Mouse (Mus musculus) mature B cell (primary cell): Measurements from ENCODE around the gene Zfp385c.
"Not testable (repeated sequence)": the region's sequence is repeated elsewhere in the genome, so short reads cannot be mapped to it uniquely, and the experiment has no call there.

Source experiments
- in situ Hi-C: fragments of 300-500 bp; cut with MboI; formaldehyde crosslinking; loops from 2 replicates; pipeline ENCODE4 v1.14.3; 2019

The Zfp385c gene

GRCm38 (mm10) chr11:100690389-100690788 is 1.9 kb downstream of the Zfp385c start:
- in situ Hi-C loops, result no loop called here

DNA sequence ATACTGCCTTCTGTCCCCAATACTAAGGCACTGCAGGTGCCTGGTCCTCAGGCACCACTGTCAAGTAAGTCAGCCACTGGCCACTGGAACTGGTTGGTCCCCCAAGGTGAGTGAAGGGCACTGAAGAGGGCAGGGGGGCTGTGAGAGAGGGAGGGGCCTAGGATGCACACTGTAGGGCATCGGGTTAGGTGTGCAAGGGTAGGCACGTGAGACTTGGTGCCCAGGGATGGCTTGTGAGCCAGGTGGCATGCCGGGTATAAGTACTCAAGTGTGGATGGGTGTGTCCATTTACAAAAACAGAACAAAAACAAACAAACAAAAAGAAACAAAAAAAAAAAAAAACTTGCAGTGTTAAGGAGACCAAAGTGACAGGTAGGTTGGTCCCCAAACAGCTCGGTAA is 3.8 kb downstream of the Zfp385c start:
- in situ Hi-C loops, result no loop called here

GRCm38 (mm10) chr11:100687265-100687664 is 5.0 kb downstream of the Zfp385c start:
- in situ Hi-C loops, result no loop called here

DNA sequence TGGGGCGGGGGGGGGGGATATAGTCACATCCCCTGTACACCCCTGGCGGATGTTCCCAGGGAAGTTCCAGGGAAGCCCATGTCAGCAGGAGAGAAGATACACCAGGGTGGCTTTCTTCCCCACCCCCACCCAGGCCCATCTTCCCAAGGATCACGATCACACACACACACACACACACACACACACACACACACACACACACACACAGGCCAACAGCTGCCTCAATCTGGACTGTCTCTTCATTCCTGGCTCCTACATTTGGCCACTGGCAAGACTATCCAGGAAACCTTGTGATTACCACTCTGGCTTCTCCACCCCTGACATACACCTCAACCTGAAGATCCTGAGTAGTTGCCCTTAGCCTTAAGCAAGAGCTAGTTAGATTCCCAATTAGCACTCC is 6.9 kb downstream of the Zfp385c start:
- in situ Hi-C loops, result no loop called here

GRCm38 (mm10) chr11:100684084-100684483 is 8.2 kb downstream of the Zfp385c start:
- in situ Hi-C loops, result no loop called here

GRCm38 (mm10) chr11:100682526-100682925 is 9.7 kb downstream of the Zfp385c start:
- in situ Hi-C loops, result no loop called here

DNA sequence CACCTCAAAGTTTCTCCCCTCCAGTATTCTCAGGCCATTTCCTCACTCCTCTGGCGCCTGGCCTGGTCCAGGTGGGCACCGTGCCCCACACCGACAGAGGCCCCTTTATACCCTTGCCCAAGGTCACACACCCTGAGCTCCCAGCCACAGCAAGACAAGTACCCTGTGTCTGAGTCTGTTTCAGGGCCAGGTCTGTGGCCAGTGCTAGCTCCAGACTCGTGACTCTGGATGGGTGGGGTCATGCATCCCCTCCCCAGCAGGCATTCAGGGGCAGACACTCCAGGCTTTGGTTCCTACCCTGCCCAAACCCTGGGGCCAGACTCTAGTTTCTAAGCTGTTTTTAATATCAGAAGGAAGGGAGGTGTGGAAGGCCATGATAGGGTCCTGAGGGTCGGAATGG is 10.4 kb downstream of the Zfp385c start:
- in situ Hi-C loops, result no loop called here

DNA sequence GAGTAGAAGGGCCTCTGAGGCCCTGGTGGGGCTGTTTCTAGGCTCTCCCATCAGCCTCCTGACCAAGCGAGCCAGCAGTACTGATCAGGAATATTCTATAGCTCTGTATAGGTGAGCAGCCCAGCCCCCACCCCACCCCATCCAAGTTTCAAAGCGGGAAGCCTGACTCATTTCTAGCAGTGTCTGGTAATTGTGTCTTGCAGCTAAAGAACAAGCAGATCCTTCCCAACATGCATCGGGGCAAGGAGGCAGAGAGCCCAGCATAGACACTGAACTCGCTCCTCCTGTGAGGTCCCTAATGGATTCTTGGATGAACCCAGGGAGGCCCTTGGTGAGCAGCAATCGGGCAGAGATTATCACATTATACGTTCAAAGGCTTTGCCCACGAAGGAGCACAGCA is 14.4 kb downstream of the Zfp385c start:
- in situ Hi-C loops, result no loop called here

GRCm38 (mm10) chr11:100673169-100673568 is 19.1 kb downstream of the Zfp385c start:
- in situ Hi-C loops, result no loop called here

- in situ Hi-C loops, result no loop called here
These were observed 20.3 kb downstream of the Zfp385c start for GRCm38 (mm10) chr11:100671956-100672355.

GRCm38 (mm10) chr11:100671049-100671448 is 21.2 kb downstream of the Zfp385c start:
- in situ Hi-C loops, result no loop called here

DNA sequence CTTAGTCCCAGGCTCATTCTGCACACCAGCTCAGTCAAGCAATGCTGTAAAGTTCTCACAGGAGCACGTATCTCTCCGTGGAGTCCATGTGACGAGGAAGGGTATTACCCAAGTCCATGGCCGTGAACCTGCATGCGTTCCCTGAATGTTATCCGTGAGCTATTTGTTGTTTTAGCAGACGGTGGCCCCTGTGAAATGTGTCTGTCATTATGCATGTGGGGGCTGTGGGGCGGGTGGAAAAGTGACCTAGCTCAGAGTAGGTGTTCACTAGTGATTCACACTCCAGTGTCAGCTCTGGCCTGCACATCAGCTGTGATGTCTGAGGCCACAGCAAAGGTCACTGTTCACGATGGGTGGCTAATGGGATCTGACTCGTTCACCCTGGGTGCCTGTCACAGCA is 32.4 kb downstream of the Zfp385c start:
- in situ Hi-C loops, result no loop called here

- in situ Hi-C loops, result no loop called here
These were observed 35.8 kb downstream of the Zfp385c start for GRCm38 (mm10) chr11:100656458-100656857.

- in situ Hi-C loops, result not testable (repeated sequence)
These were observed 36.7 kb downstream of the Zfp385c start for GRCm38 (mm10) chr11:100655589-100655988.

DNA sequence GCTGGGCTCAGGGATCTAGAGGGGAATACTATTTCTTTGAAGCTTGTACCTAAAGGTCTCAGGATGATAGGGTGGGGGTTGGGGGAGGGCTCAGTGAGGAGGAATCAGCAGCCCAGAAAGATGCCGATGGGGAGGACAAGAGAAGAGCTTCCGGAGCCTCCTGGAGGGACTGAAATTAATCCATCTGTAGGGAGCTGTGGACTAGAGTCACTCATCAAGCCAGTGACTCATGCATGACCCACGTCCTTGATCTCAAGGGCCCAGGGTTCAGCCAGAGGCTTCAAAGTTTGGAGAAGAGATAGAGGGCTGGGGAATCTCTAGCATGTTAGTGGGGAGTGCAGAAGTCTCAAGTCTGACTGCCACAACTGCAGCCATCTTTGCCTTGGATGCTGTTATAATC is 40.5 kb downstream of the Zfp385c start:
- in situ Hi-C loops, result no loop called here

DNA sequence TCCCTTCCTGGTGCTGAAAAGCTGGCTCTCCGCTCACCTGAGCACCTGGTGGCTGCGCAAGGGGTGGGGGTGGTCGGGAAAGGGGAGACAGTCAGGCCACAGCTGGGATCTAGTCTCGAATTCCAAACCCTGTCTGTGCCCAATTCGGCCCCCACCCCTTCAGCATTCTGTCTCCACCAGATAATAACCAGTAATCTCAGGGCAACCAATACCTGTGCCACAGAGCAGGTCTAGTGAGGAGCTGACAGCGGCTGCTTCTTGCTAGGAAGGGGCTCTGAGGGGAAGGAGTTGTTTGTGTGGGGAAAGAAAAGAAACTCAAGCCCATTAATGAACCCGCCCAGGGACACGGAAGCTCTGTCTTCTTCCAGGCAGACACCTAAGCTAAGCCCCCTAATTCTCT is 41.0 kb downstream of the Zfp385c start:
- in situ Hi-C loops, result no loop called here

DNA sequence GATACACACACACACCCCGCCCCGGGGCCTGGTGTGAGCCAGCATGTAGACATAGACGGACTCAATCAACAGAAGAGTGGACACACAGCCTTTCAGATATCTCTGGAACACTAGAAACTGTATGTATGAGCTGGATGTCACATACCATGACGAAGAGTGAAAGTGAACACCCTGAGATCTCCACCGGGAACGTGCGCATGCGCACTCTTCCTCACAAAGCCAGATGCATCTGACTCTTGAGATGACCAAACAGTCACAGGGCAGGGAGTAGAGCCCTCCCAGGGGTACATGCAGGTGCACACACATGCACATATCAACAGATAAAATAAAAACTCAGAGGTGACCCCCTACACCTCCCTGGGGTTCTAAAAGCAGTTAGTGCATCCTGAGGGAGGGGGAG is 43.9 kb downstream of the Zfp385c start:
- in situ Hi-C loops, result no loop called here

GRCm38 (mm10) chr11:100646265-100646664 is 46.0 kb downstream of the Zfp385c start:
- in situ Hi-C loops, result no loop called here

DNA sequence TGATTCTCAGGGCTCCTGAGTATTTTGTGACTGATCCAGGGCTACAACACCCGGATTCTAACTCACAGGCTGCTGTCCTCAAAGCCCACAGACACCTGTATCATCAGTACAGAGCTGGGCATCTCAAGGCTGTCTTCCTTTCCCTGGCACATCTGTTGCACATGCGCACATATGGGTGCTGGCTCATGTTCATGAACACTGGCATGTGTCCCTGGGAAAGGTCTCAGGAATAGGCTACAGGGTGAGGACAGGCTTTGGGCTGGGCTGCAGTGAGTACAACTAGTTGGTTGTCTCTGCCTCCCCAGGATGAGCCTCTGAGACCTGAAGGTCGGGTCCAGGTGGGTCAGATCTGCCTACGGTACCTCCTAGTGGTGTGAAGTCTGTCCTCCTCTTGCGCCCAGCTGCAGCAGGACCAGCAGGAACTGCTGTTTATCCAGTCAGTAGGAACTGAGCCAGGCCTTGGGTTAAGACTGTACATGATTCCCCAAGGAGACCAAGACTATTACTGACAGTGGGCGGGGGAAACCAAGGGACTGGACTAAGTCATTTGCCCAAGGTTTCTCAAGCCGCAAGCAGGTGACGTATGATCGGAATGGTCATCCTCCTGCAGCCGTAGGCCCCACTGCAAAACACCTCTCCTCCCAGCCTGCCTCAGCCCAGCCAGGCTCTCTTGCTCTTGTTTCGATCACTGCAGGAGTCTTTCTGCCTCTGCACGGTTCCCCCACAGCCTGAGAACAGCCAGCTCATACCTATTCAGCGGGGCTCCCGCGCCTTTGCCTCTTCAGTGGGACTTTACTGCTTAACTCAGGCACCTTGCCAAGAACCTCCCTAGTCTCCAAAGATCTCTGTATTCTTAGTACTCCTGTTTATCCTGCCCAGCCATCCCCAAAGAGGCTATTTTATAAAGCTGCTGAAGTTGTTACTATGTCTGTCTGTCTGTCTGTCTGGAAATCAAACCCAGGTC is 48.4 kb downstream of the Zfp385c start:
- in situ Hi-C loops, result no loop called here

- in situ Hi-C loops, result no loop called here
These were observed 51.9 kb downstream of the Zfp385c start for GRCm38 (mm10) chr11:100640159-100640906.

DNA sequence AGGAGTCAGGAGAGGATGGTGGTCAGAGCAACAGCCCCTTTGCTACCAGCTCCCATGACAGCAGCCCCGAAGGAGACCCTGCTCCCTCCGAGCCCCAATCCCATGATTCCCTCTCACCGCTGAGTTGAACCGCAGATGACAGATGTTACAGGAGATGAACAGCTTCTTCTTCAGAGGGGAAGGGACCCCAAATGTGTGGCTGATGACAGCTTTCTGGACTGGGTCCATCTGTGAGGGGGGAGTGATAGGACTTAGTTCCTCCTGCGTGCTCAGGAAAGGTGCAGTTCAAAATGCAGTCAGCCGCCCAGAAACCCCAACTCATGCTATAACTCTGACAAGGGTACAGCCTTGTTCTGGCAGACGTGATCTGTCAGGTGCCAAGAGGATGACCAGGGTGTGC is 57.7 kb downstream of the Zfp385c start:
- in situ Hi-C loops, result no loop called here

DNA sequence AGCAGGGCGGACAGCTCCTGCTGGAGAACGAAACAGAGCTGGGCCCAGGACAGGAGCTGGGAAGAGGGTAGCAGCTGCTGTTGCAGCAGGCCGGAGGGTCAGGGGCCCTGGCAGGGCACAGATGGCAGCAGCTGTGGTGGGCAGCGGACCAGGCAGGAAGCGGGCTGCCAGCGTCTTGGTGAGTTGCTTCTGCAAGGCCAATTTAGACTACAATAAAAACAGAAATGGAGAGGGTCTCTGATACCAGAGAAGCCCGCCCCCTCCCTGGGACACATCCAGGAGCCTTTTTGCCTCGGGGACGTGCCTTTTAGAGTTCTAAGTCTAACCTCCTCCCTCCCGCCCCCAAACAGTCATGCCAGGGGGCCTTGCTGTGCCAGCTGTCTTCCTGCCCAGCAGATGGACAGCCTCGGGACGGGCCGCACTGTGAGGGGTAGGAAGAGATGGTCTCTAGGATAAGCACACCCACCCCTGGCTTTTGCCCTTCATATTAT is 63.3 kb downstream of the Zfp385c start:
- in situ Hi-C loops, result no loop called here

DNA sequence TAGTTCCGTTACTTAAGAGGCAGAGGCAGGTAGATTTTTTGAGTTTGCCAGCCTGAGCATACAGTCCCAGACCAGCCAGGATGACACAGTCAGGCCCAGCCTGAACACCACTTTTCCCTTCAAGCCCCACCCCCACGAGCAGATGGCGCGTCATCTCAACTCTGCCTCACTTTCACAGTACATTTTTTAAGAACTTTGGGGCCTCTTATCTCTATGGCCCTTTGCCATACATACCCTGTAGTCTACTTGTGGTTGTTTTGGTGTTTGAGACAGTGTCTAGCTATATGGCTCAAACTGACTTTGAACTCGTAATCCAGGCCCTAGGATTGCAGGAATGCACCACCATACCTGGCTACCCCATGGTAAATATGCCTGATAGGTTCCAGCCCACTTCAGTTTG is 64.2 kb downstream of the Zfp385c start:
- in situ Hi-C loops, result no loop called here
